Mouse (Mus musculus) testis, adult 2 months (tissue): Measurements from ENCODE around the gene S100a11.

Experiments used
- CTCF ChIP-seq: fragments of 200-500 bp; IDR thresholded peaks from 2 replicates; pipeline ENCODE4 v1.5.1; 2012; ENCODE audit warnings: low read depth, mild to moderate bottlenecking, inconsistent platforms, low read length, moderate library complexity; ENCODE audit not compliant: control insufficient read depth, insufficient read depth, insufficient replicate concordance
- POLR2A ChIP-seq: fragments of 200-500 bp; IDR thresholded peaks from 2 replicates; pipeline ENCODE4 v1.6.1; 2012; ENCODE audit warnings: low read depth, mild to moderate bottlenecking, inconsistent platforms, low read length, moderate library complexity; ENCODE audit not compliant: control insufficient read depth

- TF ChIP-seq CTCF: no peak
- TF ChIP-seq POLR2A: no peak
These were observed 18.2 kb downstream of the S100a11 start for GRCm38 (mm10) chr3:93538486-93538885.
